Mouse (Mus musculus): ENCODE results near the gene Bzw2.

The Bzw2 gene

DNA sequence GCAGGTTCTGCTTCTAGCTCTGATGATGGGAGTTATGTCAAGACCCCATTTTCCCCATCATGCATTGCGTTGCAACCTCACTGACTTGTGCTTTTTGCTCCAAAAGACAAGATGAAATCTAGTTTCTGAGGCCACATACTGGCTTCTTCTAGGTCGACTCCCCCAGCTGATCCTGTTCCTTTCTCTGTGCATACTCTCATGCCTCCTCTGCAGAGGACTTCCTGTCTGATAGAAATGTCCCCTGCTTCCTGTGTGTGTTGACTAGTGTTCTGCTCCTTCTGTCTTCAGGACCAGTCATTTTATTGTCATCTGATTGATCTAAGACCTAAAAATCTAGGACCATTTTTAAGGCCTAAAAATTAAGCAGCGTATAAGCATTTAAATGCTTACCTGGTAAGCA, 22.5 kb downstream of the Bzw2 start:
- no peak for DNase-seq (ENCODE audit: low read depth)

DNA sequence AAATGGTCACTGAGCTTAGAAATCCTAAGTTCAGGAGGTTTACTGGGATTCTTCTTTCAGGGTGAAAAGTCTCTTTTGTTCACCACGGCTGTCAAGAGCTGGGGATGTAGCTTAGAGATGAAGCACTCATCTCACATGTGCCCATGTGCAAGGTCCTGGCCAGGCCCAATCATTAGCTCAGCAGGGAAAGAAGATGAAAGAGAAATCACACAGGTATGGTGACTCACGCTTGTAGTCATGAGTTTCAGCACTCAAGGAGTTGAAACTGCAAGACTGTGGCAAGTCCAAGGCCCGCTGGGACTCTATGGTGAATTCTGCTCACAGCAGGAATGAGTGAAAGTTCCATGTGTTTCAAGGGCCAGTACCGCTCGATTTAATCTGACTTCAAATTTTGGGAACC, 23.8 kb downstream of the Bzw2 start:
- no peak for DNase-seq (ENCODE audit: low read depth)

DNA sequence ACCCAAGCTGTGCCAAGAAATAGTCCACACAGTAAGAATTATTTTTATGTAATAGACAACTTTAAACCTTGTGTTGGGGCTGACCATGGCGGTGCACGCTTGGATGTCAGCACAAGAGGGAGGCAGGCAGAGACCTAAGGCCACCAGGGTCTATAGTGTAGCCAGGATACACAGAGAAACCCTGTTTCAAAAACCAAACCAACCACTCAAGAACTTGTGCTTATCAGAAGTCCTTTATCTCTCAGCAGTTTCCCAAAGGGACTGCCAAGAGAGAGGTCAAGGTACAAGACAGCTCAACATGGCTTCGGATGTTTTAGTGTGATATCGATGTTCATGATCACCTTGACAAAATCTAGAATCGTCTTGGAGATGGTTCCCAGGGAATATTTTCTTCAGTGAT, 24.3 kb downstream of the Bzw2 start:
- no peak for DNase-seq (ENCODE audit: low read depth)

DNA sequence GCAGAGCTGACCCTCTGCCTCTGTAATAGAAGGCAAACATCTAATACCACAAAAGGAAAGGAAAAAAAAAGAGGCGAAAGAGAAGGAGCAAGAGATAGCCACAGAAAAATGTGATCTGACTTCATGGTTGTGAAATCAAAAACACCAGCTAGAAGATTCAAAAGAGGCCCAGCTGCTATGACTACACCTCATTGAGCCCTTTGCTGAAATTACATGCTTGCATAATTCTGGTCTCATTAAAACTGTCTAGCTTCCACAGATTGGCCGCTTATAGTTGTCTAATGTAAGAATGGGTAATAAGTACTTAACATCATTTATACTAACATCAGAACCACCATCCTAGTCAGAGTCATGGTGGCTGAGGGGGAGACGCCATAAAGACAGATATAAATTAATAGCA, 25.2 kb downstream of the Bzw2 start:
- DNase-seq (ENCODE audit: low read depth): no peak

DNA sequence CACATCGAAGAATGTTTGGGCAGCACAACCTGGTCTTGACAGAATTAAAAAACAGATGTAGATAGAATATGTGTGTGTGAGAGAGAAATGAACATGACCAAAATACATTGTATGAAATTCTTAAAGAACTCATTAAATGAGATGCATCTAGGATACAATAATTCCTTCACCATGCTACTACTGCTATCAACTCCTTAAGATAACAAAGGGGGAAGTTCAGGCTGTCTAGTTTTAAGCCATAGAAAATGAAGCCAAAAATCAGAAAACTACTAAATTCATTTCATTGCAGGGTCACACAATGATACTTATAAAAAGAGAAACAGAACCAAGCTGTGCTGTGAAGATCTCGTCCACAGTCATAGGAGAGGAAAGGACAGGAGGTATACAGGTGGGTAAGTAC, 25.6 kb downstream of the Bzw2 start:
- no peak for DNase-seq (ENCODE audit: low read depth)

DNA sequence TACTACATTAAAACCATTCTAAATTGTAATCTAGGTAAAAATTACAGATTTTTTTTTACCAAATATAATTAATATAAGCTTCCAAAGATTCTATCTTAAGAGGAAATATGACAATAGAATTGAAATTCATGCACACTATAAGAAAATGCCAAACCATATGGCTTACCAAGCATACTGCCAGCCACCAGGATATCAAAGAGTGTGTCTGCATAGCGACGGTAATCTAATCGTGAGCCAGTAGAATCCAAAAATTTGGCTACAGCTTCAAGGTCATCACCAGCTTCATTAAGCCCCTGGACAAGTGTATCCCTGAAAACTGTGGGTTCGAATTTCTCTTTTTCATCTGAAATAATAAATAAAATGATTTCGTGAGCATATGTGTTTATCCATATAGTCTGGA, 28.1 kb downstream of the Bzw2 start:
- DNase-seq (ENCODE audit: low read depth): no peak

DNA sequence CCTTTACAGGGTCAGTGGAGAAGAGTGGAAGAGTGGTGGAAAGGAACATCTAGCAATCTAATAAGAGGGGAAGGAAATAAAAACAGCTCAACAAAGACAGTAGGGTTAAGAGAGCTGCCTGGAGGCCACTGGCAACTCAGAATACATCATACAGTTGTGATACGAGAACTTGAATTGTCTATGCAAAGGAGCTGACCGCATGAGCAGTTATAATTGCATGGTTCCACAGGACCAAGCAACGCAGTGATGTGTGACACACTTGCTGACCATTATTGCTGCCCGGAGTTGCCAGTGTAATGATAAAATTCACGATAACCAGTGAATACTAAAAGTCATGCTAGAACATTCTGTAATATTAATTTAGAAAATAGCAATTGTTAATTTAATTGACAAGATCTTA, 31.8 kb downstream of the Bzw2 start:
- no peak for DNase-seq (ENCODE audit: low read depth)

DNA sequence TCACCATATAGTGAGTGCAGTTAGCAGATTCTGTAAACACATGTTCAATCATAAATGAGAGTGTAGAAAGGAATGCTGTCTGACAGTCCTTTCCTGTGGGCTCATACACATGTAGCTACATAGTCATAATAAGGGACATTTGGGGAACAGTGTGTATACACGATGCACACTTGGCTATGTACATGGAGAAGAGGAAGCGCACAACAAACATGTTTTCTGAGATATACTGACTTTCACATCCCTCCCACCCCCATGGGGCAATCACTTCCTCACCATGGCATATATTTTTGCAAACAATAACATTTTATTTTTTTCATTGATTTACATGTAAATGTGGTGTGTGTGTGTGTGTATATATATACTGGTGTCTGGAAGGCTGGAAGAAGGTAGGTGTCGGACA, 38.6 kb downstream of the Bzw2 start:
- no peak for DNase-seq (ENCODE audit: low read depth)

DNA sequence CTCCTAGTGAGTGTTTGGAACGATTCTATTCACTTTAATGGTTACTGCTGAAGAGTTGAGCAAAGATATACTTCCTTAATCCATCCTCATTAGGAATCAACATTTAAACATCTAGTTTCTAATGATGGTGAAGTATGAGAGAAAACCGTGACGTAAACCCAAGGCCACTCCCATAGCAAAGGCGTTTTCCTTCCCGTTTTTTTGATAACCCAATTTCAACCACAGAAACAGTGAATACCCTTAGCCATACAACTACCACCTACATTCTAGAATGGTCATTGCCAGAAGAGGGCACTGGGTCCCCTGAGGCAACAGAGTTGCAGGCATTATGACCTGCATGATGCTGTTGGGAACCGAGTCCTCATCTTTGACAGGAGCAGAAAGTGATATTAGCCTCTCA, 40.7 kb downstream of the Bzw2 start:
- DNase-seq (ENCODE audit: low read depth): no peak

DNA sequence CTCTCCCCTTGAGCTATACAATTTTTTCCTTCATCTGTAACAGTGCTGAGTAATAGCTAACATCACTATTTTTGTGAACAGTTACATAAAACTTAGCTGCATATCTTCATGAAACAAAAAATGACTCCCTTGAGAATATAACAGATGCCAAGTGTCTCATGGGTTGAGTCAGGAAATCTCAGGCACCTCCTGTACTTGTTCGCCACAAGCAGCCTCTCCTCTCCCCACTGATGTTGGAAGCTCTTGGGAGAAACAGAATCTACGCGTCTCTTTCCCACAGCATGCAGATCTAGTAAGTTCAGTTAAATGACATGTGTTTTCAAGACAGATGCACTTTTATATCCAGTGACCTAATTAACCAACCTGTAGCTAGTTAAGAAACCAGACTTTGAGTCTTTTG, 45.8 kb downstream of the Bzw2 start:
- DNase-seq (ENCODE audit: low read depth): no peak

DNA sequence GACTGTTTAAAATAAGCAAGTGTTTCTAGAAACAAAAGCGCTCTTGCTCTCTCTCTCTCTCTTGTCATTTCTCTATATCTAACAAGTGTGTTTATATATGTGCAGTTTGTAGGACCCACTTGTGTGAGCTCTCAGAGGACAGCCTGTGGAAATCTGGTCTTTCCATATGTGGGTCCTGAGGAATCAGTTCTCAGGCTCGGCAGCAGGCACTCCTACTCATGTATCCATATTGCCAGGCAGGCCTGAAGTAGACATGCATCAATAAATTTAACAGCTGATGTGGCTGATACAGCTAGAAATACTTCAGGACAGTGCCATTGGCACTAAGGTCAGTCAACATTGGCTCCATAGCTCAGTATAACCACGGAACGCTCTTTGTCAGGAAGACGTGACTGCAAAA, 46.8 kb downstream of the Bzw2 start:
- DNase-seq (ENCODE audit: low read depth): no peak

DNA sequence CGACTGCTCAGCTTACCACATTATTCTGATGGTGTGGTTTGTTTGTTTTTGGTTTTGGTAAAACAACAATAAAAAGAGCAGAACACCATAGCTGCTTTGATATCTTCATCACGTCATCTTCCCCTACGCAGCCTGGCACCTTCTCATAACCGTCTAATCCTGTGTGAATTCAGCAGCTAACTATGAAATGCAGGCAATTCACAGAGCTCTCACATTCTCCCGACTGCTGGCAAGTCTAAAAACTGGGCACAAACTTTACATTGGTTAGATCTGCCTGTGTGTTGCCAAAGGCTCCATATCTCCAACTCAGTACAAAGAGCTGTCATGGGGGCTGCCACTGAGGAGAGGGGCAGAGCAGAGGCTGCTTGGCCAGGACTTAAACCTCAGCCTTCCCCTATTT, 47.4 kb downstream of the Bzw2 start:
- no peak for DNase-seq (ENCODE audit: low read depth)

DNA sequence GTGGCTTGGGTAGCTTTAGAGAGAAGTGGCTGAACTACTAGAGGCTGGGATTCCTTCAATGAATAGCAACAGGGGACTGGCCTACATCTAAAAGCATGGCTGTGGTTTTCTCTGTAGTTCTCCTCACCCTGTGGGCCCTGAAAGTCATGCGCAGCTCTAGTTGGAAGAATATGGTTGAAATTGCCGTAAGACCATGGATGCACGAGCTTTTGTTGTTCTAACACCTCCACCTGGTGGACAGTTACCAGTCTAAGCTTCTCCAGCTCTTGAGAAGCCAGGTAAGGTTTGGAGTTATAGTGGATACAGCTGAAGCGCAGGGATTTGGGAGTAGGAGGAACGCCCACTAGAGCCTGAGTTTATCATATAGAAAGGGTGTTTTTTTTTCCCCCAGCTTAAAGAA, 49.4 kb downstream of the Bzw2 start:
- DNase-seq (ENCODE audit: low read depth): no peak

DNA sequence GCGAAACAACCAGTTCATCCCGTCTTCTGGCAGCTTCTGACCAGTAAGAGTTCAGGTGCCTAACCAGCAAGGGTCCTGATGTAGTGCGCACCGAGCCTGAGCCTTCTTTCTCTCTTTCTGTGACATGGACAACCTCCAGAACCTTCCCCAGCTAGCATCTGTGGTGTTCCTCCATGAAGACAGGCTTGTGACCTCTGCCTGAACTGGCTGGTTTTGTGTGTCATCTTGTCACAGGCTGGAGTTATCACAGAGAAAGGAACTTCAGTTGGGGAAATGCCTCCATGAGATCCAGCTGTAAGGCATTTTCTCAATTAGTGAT, 54.3 kb downstream of the Bzw2 start:
- DNase-seq (ENCODE audit: low read depth): no peak

DNA sequence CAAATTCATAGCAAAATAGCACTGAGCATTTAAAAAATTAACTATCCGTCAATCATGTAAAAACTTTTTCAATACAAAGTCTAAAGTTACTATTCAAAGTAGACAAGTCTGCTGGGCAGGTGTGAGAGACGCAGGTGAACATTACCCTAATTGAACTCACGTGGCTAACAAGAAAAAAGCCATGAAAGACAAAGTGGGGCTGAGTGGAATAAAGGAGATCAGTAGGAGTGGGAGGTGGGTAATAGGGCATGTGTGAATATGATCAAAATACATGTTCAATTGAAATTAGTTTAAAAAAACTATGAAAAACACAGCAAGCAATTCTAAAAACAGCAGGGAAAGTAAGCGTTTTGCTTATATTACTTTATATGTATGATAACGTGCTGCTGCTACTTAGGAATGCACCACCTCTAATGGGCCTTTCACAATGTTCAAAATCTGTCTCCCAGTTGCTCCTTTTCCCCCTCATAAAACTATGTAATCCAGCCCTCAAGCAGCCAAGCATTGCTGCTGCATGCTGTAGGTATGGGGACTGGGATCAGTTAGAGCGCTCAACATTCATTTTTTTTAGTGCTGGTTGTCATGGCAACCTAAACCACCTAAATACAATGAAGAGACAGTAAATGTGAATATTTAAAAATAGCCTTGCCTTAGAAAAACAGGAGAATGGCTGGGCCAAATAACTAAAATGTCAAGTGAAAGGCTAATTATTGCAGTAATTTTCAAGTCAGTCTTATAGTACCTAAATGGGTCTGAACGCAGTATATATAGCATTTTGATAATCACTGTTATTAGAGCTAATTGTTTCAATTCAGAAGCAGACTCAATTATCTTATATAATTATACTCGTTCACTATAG, 54.9 kb downstream of the Bzw2 start:
- no peak for DNase-seq (ENCODE audit: low read depth)

DNA sequence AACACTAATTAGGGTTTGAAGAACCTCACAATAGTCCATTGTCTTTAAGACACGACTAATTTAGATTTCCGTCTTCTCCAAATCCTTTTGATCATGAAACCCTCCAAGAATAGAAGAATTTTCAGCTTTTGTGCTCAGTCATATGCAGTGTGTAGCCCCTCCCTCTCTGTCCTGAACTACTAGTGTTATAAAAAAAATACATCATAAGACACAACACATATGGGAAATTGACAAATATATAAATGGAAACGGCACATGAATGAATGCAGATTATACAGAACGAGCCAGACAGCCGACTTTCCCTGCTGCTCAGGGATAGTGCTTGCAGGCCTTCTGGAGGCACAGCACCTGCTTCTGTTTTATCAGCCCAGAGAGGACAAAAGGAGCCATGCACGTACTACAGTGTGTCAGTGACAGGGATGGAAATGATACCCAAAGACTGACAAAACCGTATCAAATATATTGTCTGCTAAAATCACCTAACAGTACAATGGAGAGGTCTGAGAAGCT, 62.5 kb downstream of the Bzw2 start:
- DNase-seq (ENCODE audit: low read depth): no peak

DNA sequence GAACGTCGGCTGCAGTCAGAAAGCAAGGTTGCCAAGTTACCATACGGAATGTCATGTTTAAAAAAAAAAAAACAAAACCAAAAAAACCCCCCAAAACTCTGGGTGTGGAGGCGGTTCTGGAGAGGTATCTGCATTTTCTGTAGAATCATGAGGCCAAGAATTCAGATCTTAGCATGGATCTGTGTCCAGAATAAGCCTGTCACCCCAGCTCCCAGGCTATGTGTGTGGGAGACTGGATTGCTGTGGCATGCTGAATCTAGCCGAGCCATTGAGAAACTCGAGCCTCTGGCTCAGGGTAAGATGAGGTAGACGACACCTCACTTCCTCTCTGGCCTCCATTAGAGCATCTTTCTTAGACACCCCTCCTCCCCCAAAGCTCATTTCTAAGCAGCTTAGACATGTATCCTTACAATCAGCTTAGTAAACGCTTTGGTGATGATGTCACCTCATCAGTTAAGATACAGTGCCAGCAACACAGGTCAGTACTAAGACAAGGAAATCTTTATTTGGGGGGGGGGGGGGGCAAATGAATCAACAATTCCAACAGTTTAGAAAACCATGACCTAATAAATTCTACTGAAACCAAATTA, 64.7 kb downstream of the Bzw2 start:
- no peak for DNase-seq (ENCODE audit: low read depth)

DNA sequence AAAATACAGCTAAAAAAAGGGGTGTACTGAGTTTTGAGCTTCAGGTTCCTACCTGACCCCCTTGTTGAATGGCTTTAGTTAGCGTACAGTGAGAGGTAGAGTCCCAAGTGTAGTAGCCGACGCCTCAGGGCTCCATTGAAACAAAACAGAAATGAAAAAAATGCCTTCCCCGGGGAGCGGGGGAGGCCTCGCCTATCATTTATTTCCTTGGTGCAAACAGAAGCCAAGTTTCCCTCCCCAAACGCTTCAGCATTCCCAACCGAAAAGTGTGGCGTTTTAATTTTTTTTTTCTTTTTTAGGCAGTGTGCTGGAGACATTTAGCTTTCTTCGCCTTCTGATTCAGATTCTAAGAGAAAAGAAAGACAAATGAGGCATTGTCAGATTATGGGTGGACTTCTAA, 65.9 kb downstream of the Bzw2 start:
- no peak for DNase-seq (ENCODE audit: low read depth)

DNA sequence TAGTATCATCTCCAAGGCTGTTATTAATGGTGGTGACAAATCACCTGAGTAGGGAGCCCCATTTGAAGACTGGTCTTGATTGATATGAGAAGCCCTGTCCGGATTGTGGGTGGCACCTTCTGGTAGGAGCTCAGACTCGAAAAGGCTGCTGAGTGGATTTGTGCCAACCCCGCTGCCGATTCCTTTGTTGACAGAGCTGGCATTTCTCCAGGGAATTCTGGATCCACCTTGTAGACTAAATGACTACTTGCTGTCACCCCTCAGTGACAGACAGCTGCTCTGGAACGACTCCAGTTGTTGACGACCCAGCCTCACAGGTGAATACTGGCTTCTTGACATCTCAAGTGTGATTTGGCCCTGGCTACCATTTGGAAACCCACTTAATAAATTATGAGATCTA, 68.7 kb downstream of the Bzw2 start:
- no peak for DNase-seq (ENCODE audit: low read depth)

DNA sequence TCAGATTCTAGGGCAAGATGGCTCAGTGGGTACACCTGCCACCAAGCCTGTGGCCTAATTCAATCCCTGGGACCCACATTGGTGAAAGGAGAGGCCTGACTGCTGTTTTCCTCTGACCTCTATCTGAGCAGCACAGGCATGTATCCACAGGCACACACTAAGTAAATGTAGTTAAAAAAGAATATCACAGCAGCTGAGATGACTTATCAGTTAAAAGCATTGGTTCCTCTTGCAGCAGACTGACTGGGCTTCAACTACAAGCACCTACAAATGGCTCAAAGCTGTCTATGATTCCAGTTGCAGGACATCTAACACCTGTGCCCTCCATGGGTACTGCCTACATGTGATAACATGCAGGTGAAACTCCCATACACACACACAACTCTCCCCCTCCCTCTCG, 69.1 kb downstream of the Bzw2 start:
- no peak for DNase-seq (ENCODE audit: low read depth)

DNA sequence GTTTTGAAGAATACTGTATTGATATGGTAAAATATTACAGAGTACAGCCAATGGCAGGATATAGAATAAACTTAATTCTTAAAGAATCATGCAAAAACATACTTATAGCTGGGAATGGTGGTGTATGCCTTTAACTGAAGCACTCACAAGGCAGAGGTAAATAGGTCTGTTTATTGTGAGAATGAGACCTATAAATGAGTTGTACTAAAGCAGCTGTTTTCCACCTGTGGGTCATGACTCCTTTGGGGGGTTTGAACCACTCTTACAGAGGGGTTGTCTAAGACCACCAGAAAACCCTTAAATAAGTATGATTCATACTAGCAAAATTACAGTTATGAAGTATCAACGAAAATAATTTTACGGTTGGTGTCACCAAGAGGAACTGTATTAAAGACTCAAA, 72.5 kb downstream of the Bzw2 start:
- no peak for DNase-seq (ENCODE audit: low read depth)

DNA sequence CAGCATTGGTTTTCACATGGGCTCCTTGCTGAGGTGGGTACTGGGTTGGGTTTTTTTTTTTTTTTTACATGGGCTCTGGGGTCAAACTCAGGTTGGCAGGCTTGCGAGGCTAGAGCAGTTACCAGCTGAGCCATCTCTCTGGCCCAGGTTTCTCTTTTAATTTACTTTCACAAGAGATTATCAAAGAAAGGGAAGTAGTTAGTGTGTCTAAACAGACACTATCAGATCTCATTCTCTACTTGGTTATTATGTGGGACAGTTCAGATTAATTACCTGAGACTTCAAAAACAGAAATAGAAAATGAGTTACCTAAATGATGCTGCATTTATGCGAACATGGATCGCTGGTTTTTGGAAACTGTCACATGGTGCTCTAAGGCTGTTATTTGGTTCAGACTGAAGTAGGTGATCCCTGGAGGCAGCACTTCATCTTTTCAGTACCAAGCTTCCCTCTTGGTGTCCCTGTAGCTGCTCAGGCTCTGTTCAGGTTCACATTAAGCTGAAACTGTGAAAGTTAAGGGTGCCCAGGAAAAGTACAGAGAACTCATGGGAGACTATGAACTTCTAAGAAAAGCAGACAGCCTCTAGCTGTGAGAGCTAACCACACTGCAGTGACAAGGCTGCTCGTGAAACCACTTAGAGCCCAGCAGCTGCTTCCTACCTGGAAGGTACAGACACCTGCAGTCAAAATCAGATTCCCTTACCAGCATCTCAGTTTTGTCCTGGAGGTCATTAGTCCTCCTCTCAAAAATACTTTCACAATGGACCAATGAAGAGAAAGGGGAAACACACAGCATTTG, 79.6 kb downstream of the Bzw2 start:
- DNase-seq (ENCODE audit: low read depth): no peak

DNA sequence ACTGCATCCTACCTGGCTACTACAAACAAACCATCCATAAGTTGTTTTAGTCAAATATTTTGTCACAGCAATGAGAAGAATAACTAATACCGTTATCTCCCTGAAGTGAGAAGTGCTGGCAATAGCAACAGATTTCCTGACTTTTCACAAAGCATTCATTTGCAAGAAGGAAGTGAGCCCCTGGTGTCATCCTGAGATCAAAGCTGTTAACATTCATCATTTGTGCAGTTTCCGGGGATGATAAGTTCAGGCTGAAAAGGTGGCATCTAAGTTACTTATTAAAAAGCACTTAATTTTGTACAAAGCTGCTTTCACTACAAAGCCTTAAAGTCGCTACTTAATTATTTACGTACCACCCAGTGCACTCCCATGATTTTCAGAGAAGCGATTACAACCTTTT, 85.0 kb downstream of the Bzw2 start:
- no peak for DNase-seq (ENCODE audit: low read depth)
